Mouse (Mus musculus) midbrain, embryonic 13.5 days (tissue): ENCODE measurements around the gene Pclaf. TPM values are rescaled to one million over a fixed set of nuclear protein-coding genes. Genes with fewer than 3 reads are reported as not detected.

Experiments used
- ATAC-seq: fragments of 200-750 bp; cut with Nextera tagmentation; 2 replicates; pipeline ENCODE4 v1.8.0; 2017; ENCODE audit warnings: mild to moderate bottlenecking, moderate TSS enrichment, moderate library complexity
- H3K27ac ChIP-seq: fragments of 300-500 bp; sonication (generic); 2 replicates; pipeline ENCODE4 v1.5.1; 2015; ENCODE audit warnings: inconsistent platforms, mild to moderate bottlenecking, moderate library complexity
- H3K27me3 ChIP-seq: fragments of 300-500 bp; sonication (generic); 2 replicates; pipeline ENCODE4 v1.6.1; 2015; ENCODE audit warnings: mild to moderate bottlenecking, inconsistent platforms
- H3K36me3 ChIP-seq: fragments of 300-500 bp; sonication (generic); 2 replicates; pipeline ENCODE4 v1.6.1; 2015; ENCODE audit warnings: mild to moderate bottlenecking, inconsistent platforms
- H3K4me1 ChIP-seq: fragments of 300-500 bp; sonication (generic); replicated peaks from 2 replicates; pipeline ENCODE4 v1.6.1; 2015; ENCODE audit warnings: inconsistent platforms
- H3K4me2 ChIP-seq: fragments of 300-500 bp; sonication (generic); replicated peaks from 2 replicates; pipeline ENCODE4 v1.6.1; 2015; ENCODE audit warnings: moderate library complexity, mild to moderate bottlenecking, inconsistent platforms
- H3K4me3 ChIP-seq: fragments of 300-500 bp; sonication (generic); replicated peaks from 2 replicates; pipeline ENCODE4 v1.5.1; 2015; ENCODE audit warnings: mild to moderate bottlenecking, inconsistent platforms
- H3K9ac ChIP-seq: fragments of 300-500 bp; sonication (generic); replicated peaks from 2 replicates; pipeline ENCODE4 v1.6.1; 2015; ENCODE audit warnings: mild to moderate bottlenecking, inconsistent platforms
- H3K9me3 ChIP-seq: fragments of 300-500 bp; sonication (generic); 2 replicates; pipeline ENCODE4 v1.6.1; 2016; ENCODE audit warnings: mild to moderate bottlenecking, inconsistent platforms
- WGBS: fragments of 180-500 bp; shearing (Covaris S2); methylation state at CpG from one replicate; pipeline ENCODE4 v1.1.7; 2015; 5-methylcytosine and 5-hydroxymethylcytosine counted together
- polyA plus RNA-seq: library from polyadenylated mRNA; unstranded; fragments of >200 nt; fragmentation: Nextera tagmentation; extraction: Ambion mirVana; gene quantifications from 2 replicates; pipeline ENCODE4 v1.2.1, GENCODE M21; 2015

The Pclaf gene
- polyA plus RNA-seq, 1 experiment from 2014 or later = 62.0 TPM

DNA sequence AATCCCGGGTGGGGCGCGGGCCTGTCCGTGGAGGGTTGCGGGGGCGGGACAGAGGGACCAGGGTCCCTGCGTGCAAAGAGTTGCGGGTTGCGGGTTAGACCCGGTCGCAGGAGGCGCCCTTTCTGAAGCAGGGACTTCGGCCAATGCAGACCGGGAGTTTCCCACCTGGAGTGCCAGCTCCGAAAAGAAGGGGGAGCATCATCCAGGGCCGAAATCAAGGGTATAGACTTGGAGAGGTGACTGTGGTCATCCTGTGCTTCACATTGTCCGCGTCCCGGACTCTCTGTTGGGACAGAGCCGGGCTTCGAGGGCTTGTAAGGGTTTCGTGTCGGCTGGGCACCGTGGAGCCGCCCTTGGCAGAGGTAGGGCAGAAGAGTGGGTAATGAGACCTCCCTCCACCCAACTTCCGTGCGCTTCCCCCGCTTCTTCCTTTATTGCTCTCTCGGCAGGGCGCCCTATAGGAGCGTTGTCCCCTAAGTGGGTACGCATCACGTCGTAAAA, 19.3 kb downstream of the Pclaf start:
- WGBS = under 1% methylated on average over 34 of the region's 34 CpGs
- Histone ChIP-seq H3K36me3 (no peaks in the 10 kb centered on the region), H3K27ac (peak overlapping the region; percentile 89), H3K4me2 (peak overlapping the region; percentile 88), H3K9me3 (no peaks in the 10 kb centered on the region), H3K4me3 (peak overlapping the region; percentile 83), H3K4me1 (peaks cover 19% of the 10 kb centered on the region), H3K9ac (peak overlapping the region; percentile 87), H3K27me3 (no peaks in the 10 kb centered on the region)
- ATAC-seq = peak; percentile 80; the same call in 1 of the 2 replicates

DNA sequence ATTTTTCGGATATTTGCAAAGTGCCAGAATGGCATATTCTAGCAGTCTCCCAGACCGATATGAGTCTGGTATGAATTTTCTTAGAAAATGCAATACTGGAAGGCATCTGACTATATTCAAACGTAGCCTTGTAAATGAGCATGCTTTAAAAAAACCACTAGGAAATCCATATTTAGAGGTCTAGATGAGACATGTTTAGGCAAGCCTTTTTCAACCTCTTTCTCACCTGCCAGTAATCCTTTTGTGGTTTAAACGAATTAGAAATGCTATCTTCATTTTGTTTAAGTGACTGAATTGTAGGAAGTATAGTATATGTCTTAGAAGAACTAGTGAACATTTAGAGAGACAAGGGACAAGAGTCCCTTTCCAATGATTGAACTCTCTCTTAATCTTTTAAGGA, 19.8 kb downstream of the Pclaf start:
- H3K9me3 ChIP-seq = no peaks in the 10 kb centered on the region
- H3K4me2 ChIP-seq = peak overlapping the region; percentile 88
- whole genome bisulfite sequencing = 12% methylated on average over 4 of the region's 4 CpGs
- H3K36me3 ChIP-seq = no peaks in the 10 kb centered on the region
- no peaks in the 10 kb centered on the region for H3K27me3 ChIP-seq
- peak overlapping the region; percentile 83 for H3K4me3 ChIP-seq
- 0 out of 2 replicates have a peak overlapping the region, but pooled peaks have one; percentile 89 for H3K27ac ChIP-seq
- H3K4me1 ChIP-seq = peaks cover 19% of the 10 kb centered on the region
- no peak for ATAC-seq
- H3K9ac ChIP-seq = peak overlapping the region; percentile 87

DNA sequence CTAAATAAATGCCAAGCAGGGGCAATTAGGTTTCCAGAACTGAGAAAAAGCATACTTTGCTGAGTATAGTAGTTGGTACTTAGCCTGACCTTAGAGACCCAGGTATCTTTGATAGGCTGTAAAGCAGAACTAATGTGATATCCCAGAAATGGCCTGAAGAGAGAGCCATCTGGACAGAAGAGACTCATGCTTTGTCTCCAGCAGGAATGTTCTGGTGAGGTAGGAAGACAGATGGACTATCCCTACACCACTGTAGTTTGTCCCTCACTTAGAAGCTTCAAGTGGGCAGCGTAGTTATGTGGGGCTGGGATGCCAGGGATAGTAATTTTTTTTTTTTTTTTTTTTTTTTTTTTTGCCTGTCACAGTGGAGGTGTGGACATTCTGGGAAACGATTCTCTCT, 23.9 kb downstream of the Pclaf start:
- no peak for ATAC-seq
- no peak overlapping the region for H3K4me3 ChIP-seq
- no peaks in the 10 kb centered on the region for H3K9me3 ChIP-seq
- H3K36me3 ChIP-seq = no peaks in the 10 kb centered on the region
- peaks cover 11% of the 10 kb centered on the region for H3K4me1 ChIP-seq
- H3K27ac ChIP-seq = no peak overlapping the region
- H3K4me2 ChIP-seq = no peak overlapping the region
- WGBS = 68% methylated on average over 2 of the region's 2 CpGs
- H3K27me3 ChIP-seq = no peaks in the 10 kb centered on the region
- no peak overlapping the region for H3K9ac ChIP-seq

DNA sequence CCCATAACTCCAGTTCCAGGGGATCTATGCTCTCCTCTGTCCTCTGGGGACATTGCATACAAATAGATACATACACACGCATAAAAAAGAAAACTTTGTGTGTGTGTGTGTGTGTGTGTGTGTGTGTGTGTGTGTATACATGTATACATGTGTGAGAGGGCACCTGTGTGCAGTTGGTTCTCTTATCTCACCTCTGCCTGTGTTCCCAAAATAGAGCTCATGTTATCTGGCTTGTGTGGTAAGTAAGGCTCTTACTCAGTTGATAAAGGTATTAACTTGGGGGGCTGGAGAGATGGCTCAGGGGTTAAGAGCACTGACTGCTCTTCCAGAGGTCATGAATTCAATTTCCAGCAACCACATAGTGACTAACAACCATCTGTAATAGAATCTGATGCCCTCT, 27.0 kb downstream of the Pclaf start:
- H3K4me1 ChIP-seq = no peaks in the 10 kb centered on the region
- WGBS = 100% methylated on average over 1 of the region's 1 CpGs
- no peak overlapping the region for H3K9ac ChIP-seq
- no peaks in the 10 kb centered on the region for H3K36me3 ChIP-seq
- ATAC-seq = no peak
- no peak overlapping the region for H3K27ac ChIP-seq
- H3K9me3 ChIP-seq = no peaks in the 10 kb centered on the region
- H3K4me2 ChIP-seq = no peak overlapping the region
- no peak overlapping the region for H3K4me3 ChIP-seq
- no peaks in the 10 kb centered on the region for H3K27me3 ChIP-seq

DNA sequence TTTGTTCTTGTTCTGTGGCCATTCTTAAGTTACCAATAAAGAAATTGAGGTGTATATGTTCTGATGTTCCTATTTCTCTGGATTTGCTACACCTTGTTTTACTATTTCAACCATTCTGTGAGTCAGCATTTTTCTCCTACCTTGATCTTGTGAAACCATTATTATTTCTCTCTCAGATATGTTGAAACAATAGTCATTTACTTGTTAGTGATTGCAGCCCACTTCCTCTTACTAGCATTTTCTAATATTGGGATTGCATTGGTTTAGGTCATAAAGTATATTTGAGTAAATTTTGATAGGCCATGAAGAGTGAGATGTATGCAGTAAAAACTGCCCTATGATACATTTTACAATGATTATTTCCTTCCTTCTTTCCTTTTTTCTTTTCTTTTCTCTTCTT, 38.4 kb downstream of the Pclaf start:
- H3K4me3 ChIP-seq = no peak overlapping the region
- ATAC-seq = no peak
- no peaks in the 10 kb centered on the region for H3K36me3 ChIP-seq

DNA sequence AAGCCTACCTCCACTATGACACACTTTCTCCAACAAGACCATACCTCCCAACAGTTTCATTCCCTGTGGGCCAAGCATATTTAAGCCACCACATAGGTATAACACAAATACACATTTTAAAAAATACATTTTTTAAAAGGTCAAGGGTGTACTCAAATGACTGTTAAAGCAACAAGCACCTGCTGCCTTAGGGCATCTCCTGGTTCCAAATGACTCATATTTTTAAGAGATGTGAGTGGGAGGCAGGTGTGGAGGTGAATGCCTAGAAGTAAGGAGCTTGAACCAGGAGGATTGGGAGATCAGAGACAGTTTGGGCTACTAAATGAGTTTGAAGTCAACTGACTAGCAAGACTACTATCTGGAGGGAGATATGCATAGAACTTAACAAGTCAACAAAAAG, 39.8 kb downstream of the Pclaf start:
- no peak overlapping the region for H3K9ac ChIP-seq
- ATAC-seq = no peak
- H3K4me3 ChIP-seq = no peak overlapping the region
- H3K4me1 ChIP-seq = no peaks in the 10 kb centered on the region
- no peak overlapping the region for H3K27ac ChIP-seq
- no peaks in the 10 kb centered on the region for H3K27me3 ChIP-seq
- no peak overlapping the region for H3K4me2 ChIP-seq
- H3K36me3 ChIP-seq = no peaks in the 10 kb centered on the region
- no peaks in the 10 kb centered on the region for H3K9me3 ChIP-seq

More for the DNA sequence above, 38.4 kb downstream of the Pclaf start:
- Histone ChIP-seq H3K27ac (no peak overlapping the region), H3K9ac (no peak overlapping the region), H3K9me3 (no peaks in the 10 kb centered on the region), H3K27me3 (no peaks in the 10 kb centered on the region), H3K4me1 (no peaks in the 10 kb centered on the region), H3K4me2 (no peak overlapping the region)

DNA sequence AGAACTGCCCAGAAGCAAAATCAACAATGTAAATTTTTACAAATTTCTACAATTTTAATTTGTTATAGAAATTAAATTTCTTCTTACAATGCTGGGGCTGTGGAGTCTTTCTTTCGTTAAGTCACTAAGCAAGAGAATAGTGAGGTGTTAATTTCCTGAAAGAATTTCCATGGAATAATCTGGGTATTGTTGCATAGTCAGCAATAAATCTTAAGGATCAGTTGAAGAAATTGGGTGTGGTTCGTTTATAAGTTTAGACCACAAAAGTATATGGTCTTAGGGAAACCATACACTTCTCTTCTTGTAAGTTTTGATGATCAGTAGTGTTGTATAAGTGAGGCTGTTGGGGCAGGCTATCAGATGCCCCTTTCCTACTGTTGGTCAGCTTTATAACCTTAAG, 47.5 kb downstream of the Pclaf start:
- 92% methylated on average over 2 of the region's 2 CpGs for WGBS
- Histone ChIP-seq H3K36me3 (no peaks in the 10 kb centered on the region), H3K9ac (no peak overlapping the region), H3K27ac (no peak overlapping the region), H3K27me3 (no peaks in the 10 kb centered on the region), H3K4me3 (no peak overlapping the region), H3K9me3 (no peaks in the 10 kb centered on the region), H3K4me2 (no peak overlapping the region), H3K4me1 (no peaks in the 10 kb centered on the region)
- no peak for ATAC-seq

DNA sequence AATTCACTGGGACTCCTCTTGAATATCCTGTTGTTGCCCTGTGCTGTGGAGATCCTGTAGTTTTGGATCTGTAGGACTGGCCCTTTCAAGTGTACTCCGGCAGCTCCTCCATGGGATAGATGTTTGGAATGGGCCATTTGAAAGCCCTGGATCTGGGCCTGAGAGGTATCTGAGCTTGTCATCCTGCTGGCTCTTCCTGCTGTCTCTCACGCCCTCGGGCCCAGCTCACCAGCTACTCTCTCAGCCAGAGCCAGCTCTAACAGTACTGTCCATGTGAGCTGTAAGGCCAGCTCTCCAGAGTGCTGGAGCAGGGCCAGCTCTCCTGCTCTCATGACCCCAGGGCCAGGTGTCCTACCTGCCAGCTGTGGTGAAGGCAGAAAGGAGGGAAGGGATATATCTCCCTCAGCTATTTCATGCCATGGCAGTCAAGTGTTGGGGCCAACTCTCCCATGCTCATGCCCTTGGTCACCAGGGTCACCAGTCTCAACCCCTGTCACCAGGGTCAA, 61.1 kb downstream of the Pclaf start:
- Histone ChIP-seq H3K9ac (no peak overlapping the region), H3K27ac (no peak overlapping the region), H3K27me3 (no peaks in the 10 kb centered on the region), H3K4me1 (no peaks in the 10 kb centered on the region), H3K9me3 (no peaks in the 10 kb centered on the region), H3K4me3 (no peak overlapping the region), H3K4me2 (no peak overlapping the region), H3K36me3 (peaks cover 16% of the 10 kb centered on the region; the same call in 1 of the 2 replicates)
- ATAC-seq = no peak
- WGBS = 94% methylated on average over 3 of the region's 3 CpGs

Other genes with a start within 250 kb of the Pclaf start
- 333 and 366 TPM in 2 replicates for gene Oaz2, start 222.2 kb upstream of the Pclaf start, polyA plus RNA-seq
- gene Zfp609, start 62.7 kb upstream of the Pclaf start, polyA plus RNA-seq = 9.9 and 10.5 TPM in 2 replicates
- 31.3 and 32.2 TPM in 2 replicates for gene Trip4, start 18.6 kb downstream of the Pclaf start, polyA plus RNA-seq
- 24.5 and 25.4 TPM in 2 replicates for gene Csnk1g1, start 18.7 kb downstream of the Pclaf start, polyA plus RNA-seq
- 338 and 358 TPM in 2 replicates for gene Ppib, start 170.0 kb downstream of the Pclaf start, polyA plus RNA-seq
- 4.0 and 4.9 TPM in 2 replicates for gene Snx22, start 179.5 kb downstream of the Pclaf start, polyA plus RNA-seq
- gene Snx1, start 236.3 kb downstream of the Pclaf start, polyA plus RNA-seq = 101 and 104 TPM in 2 replicates
- gene Ciao2a, start 236.4 kb downstream of the Pclaf start, polyA plus RNA-seq = 102 and 104 TPM in 2 replicates